Mouse (Mus musculus) kidney, embryonic 15.5 days (tissue): ENCODE data around the gene Aif1l. TPM values are rescaled to one million over a fixed set of nuclear protein-coding genes. Genes with fewer than 3 reads are reported as not detected.

ENCODE experiments used
- ATAC-seq: fragments of 200-750 bp; cut with Nextera tagmentation; replicated peaks from 2 replicates; pipeline ENCODE4 v1.8.0; 2017; ENCODE audit warnings: moderate TSS enrichment; ENCODE audit not compliant: low FRiP score
- H3K27ac ChIP-seq: fragments of 300-500 bp; sonication (generic); 2 replicates; pipeline ENCODE4 v1.5.1; 2015; ENCODE audit warnings: mild to moderate bottlenecking, inconsistent platforms
- H3K27me3 ChIP-seq: fragments of 300-500 bp; sonication (generic); 2 replicates; pipeline ENCODE4 v1.6.1; 2015; ENCODE audit warnings: inconsistent platforms
- H3K36me3 ChIP-seq: fragments of 300-500 bp; sonication (generic); 2 replicates; pipeline ENCODE4 v1.6.1; 2015; ENCODE audit warnings: inconsistent platforms
- H3K4me1 ChIP-seq: fragments of 300-500 bp; sonication (generic); 2 replicates; pipeline ENCODE4 v1.6.1; 2015; ENCODE audit warnings: inconsistent platforms
- H3K4me2 ChIP-seq: fragments of 300-500 bp; sonication (generic); 2 replicates; pipeline ENCODE4 v1.6.1; 2015; ENCODE audit warnings: moderate library complexity, mild to moderate bottlenecking, inconsistent platforms
- H3K4me3 ChIP-seq: fragments of 300-500 bp; sonication (generic); replicated peaks from 2 replicates; pipeline ENCODE4 v1.5.1; 2015; ENCODE audit warnings: mild to moderate bottlenecking, inconsistent platforms
- H3K9ac ChIP-seq: fragments of 300-500 bp; sonication (generic); 2 replicates; pipeline ENCODE4 v1.6.1; 2015; ENCODE audit warnings: mild to moderate bottlenecking, inconsistent platforms
- H3K9me3 ChIP-seq: fragments of 300-500 bp; sonication (generic); replicated peaks from 2 replicates; pipeline ENCODE4 v1.6.1; 2016; ENCODE audit warnings: inconsistent platforms
- WGBS: fragments of 180-500 bp; shearing (Covaris S2); methylation state at CpG from one replicate; pipeline ENCODE4 v1.1.7; 2015; ENCODE audit warnings: mixed read lengths; 5-methylcytosine and 5-hydroxymethylcytosine counted together
- polyA plus RNA-seq: library from polyadenylated mRNA; unstranded; fragments of >200 nt; fragmentation: Nextera tagmentation; extraction: Ambion mirVana; gene quantifications from 2 replicates; pipeline ENCODE4 v1.2.1, GENCODE M21; 2015

The Aif1l gene
- polyA plus RNA-seq, 1 experiment from 2014 or later = 75.5 TPM

- H3K4me3 ChIP-seq = peak within 1 kb of the TSS; percentile 94
- peak within 1 kb of the TSS; percentile 90 for H3K4me2 ChIP-seq
- peak within 1 kb of the TSS; percentile 92 for H3K9ac ChIP-seq
- ATAC-seq = peak; percentile 99
- H3K9me3 ChIP-seq = no peaks in the 10 kb centered on the region
- H3K27ac ChIP-seq = peak within 1 kb of the TSS; percentile 87
- H3K27me3 ChIP-seq = no peaks in the 10 kb centered on the region
- H3K36me3 ChIP-seq = peaks cover 55% of the 10 kb centered on the region
- H3K4me1 ChIP-seq = peaks cover 18% of the 10 kb centered on the region
- 0% methylated on average over 60 of the region's 60 CpGs for WGBS
Measured at GRCm38 (mm10) chr2:31974141-31974808, 24.3 kb downstream of the Aif1l start, which contains the start of gene Nup214. TSS of gene Nup214 (plus strand) at chr2:31974436.

GRCm38 (mm10) chr2:31974809-31975371 lies 25.0 kb downstream of the Aif1l start:
- Histone ChIP-seq H3K36me3 (peaks cover 55% of the 10 kb centered on the region), H3K9me3 (no peaks in the 10 kb centered on the region), H3K9ac (peak overlapping the region; percentile 92), H3K4me2 (peak overlapping the region; percentile 90), H3K4me1 (peaks cover 18% of the 10 kb centered on the region), H3K4me3 (peak overlapping the region; percentile 94), H3K27ac (peak overlapping the region; percentile 79), H3K27me3 (no peaks in the 10 kb centered on the region)
- 0 out of 2 replicates have a peak, but pooled peaks have one; percentile 2 for ATAC-seq
- WGBS = 9% methylated on average over 13 of the region's 13 CpGs

GRCm38 (mm10) chr2:31987774-31988173 lies 37.8 kb downstream of the Aif1l start:
- WGBS = 88% methylated on average over 1 of the region's 1 CpGs

GRCm38 (mm10) chr2:31990961-31991360 lies 41.0 kb downstream of the Aif1l start:
- H3K27ac ChIP-seq = no peak overlapping the region
- H3K36me3 ChIP-seq = peaks cover 99% of the 10 kb centered on the region
- no peaks in the 10 kb centered on the region for H3K9me3 ChIP-seq
- H3K27me3 ChIP-seq = no peaks in the 10 kb centered on the region
- H3K9ac ChIP-seq = no peak overlapping the region
- no peak for ATAC-seq
- H3K4me1 ChIP-seq = no peaks in the 10 kb centered on the region
- H3K4me2 ChIP-seq = no peak overlapping the region
- 93% methylated on average over 4 of the region's 4 CpGs for WGBS
- H3K4me3 ChIP-seq = no peak overlapping the region

More at GRCm38 (mm10) chr2:31987774-31988173, 37.8 kb downstream of the Aif1l start:
- Histone ChIP-seq H3K9me3 (no peaks in the 10 kb centered on the region), H3K36me3 (peaks cover 100% of the 10 kb centered on the region), H3K9ac (no peak overlapping the region), H3K27me3 (no peaks in the 10 kb centered on the region), H3K4me1 (no peaks in the 10 kb centered on the region), H3K27ac (no peak overlapping the region), H3K4me3 (no peak overlapping the region), H3K4me2 (no peak overlapping the region)
- ATAC-seq = no peak

GRCm38 (mm10) chr2:31994896-31995295 lies 45.0 kb downstream of the Aif1l start:
- no peak overlapping the region for H3K27ac ChIP-seq
- H3K9me3 ChIP-seq = no peaks in the 10 kb centered on the region
- peaks cover 98% of the 10 kb centered on the region for H3K36me3 ChIP-seq
- H3K9ac ChIP-seq = no peak overlapping the region
- H3K4me3 ChIP-seq = no peak overlapping the region
- H3K27me3 ChIP-seq = no peaks in the 10 kb centered on the region
- 96% methylated on average over 9 of the region's 9 CpGs for WGBS
- H3K4me1 ChIP-seq = no peaks in the 10 kb centered on the region
- H3K4me2 ChIP-seq = no peak overlapping the region
- no peak for ATAC-seq

GRCm38 (mm10) chr2:31996060-31996459 lies 46.1 kb downstream of the Aif1l start:
- Histone ChIP-seq H3K4me1 (no peaks in the 10 kb centered on the region), H3K27me3 (no peaks in the 10 kb centered on the region), H3K27ac (no peak overlapping the region), H3K36me3 (peaks cover 97% of the 10 kb centered on the region), H3K4me2 (no peak overlapping the region), H3K9me3 (no peaks in the 10 kb centered on the region), H3K9ac (no peak overlapping the region), H3K4me3 (no peak overlapping the region)
- WGBS = 95% methylated on average over 13 of the region's 13 CpGs
- ATAC-seq = no peak

GRCm38 (mm10) chr2:31997539-31997938 lies 47.6 kb downstream of the Aif1l start:
- Histone ChIP-seq H3K9ac (no peak overlapping the region), H3K4me1 (no peaks in the 10 kb centered on the region), H3K27me3 (no peaks in the 10 kb centered on the region), H3K4me3 (no peak overlapping the region), H3K9me3 (no peaks in the 10 kb centered on the region), H3K36me3 (peaks cover 89% of the 10 kb centered on the region), H3K4me2 (no peak overlapping the region), H3K27ac (no peak overlapping the region)
- ATAC-seq = no peak
- WGBS = 86% methylated on average over 5 of the region's 5 CpGs

- no peak overlapping the region for H3K4me3 ChIP-seq
- H3K27ac ChIP-seq = no peak overlapping the region
- H3K9ac ChIP-seq = no peak overlapping the region
- H3K9me3 ChIP-seq = no peaks in the 10 kb centered on the region
- peaks cover 89% of the 10 kb centered on the region for H3K36me3 ChIP-seq
- H3K4me2 ChIP-seq = no peak overlapping the region
- H3K4me1 ChIP-seq = no peaks in the 10 kb centered on the region
- ATAC-seq = no peak
- no peaks in the 10 kb centered on the region for H3K27me3 ChIP-seq
- 72% methylated on average over 2 of the region's 2 CpGs for WGBS
Measured at GRCm38 (mm10) chr2:31998443-31998842, 48.5 kb downstream of the Aif1l start.

GRCm38 (mm10) chr2:32008311-32008710 lies 58.4 kb downstream of the Aif1l start:
- ATAC-seq = no peak
- Histone ChIP-seq H3K4me1 (no peaks in the 10 kb centered on the region), H3K4me3 (no peak overlapping the region), H3K36me3 (peaks cover 91% of the 10 kb centered on the region), H3K27ac (no peak overlapping the region), H3K4me2 (no peak overlapping the region), H3K9me3 (no peaks in the 10 kb centered on the region), H3K9ac (no peak overlapping the region), H3K27me3 (no peaks in the 10 kb centered on the region)
- WGBS = 77% methylated on average over 2 of the region's 2 CpGs

- Histone ChIP-seq H3K9ac (no peak overlapping the region), H3K4me3 (no peak overlapping the region), H3K27ac (no peak overlapping the region), H3K4me1 (no peaks in the 10 kb centered on the region), H3K36me3 (peaks cover 91% of the 10 kb centered on the region), H3K9me3 (no peaks in the 10 kb centered on the region), H3K27me3 (no peaks in the 10 kb centered on the region), H3K4me2 (no peak overlapping the region)
- no peak for ATAC-seq
- WGBS = 93% methylated on average over 11 of the region's 11 CpGs
Measured at GRCm38 (mm10) chr2:32008716-32009115, 58.8 kb downstream of the Aif1l start.

- Histone ChIP-seq H3K4me2 (no peak overlapping the region), H3K36me3 (peaks cover 99% of the 10 kb centered on the region), H3K4me3 (no peak overlapping the region), H3K27me3 (no peaks in the 10 kb centered on the region), H3K4me1 (no peaks in the 10 kb centered on the region), H3K9me3 (no peaks in the 10 kb centered on the region), H3K27ac (no peak overlapping the region), H3K9ac (no peak overlapping the region)
- whole genome bisulfite sequencing = 80% methylated on average over 4 of the region's 4 CpGs
- ATAC-seq = no peak
Measured at GRCm38 (mm10) chr2:32019704-32020103, 69.8 kb downstream of the Aif1l start.

- no peak for ATAC-seq
- WGBS = 94% methylated on average over 5 of the region's 5 CpGs
- Histone ChIP-seq H3K4me3 (no peak overlapping the region), H3K27ac (no peak overlapping the region), H3K4me1 (no peaks in the 10 kb centered on the region), H3K9ac (no peak overlapping the region), H3K36me3 (peaks cover 99% of the 10 kb centered on the region), H3K9me3 (no peaks in the 10 kb centered on the region), H3K27me3 (no peaks in the 10 kb centered on the region), H3K4me2 (no peak overlapping the region)
Measured at GRCm38 (mm10) chr2:32020229-32020628, 70.3 kb downstream of the Aif1l start.
